Mouse (Mus musculus) ES-Bruce4 (cell line): ENCODE data around the gene Glg1.
"Not testable (repeated sequence)": the region's sequence is repeated elsewhere in the genome, so short reads cannot be mapped to it uniquely, and the experiment has no call there.

ENCODE experiments used
- CTCF ChIP-seq: IDR thresholded peaks from one replicate; pipeline ENCODE4 v1.8.1; 2011; ENCODE audit warnings: low read depth, low read length
- POLR2A ChIP-seq: IDR thresholded peaks from one replicate; pipeline ENCODE4 v1.8.1; 2011; ENCODE audit warnings: low read length; ENCODE audit not compliant: insufficient read depth

DNA sequence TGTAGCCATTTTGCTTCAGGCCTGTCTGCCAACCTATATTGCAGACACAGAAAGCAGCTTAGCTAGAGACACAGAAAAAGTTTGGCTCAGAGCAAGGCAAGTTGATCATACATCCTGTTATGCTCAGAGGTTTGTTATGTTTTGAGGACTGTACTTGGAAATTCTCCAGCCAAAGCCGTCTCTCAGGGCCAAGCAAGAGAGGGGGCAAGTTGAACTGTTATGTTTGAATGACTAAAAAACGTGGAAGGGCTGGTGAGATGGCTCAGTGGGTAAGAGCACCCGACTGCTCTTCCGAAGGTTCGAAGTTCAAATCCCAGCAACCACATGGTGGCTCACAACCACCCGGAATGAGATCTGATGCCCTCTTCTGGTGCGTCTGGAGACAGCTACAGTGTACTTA lies 7.1 kb upstream of the Glg1 start:
- not testable (repeated sequence) for TF ChIP-seq CTCF, POLR2A
